Mouse (Mus musculus): ENCODE data around the gene Myh3.

Myh3 gene

DNA sequence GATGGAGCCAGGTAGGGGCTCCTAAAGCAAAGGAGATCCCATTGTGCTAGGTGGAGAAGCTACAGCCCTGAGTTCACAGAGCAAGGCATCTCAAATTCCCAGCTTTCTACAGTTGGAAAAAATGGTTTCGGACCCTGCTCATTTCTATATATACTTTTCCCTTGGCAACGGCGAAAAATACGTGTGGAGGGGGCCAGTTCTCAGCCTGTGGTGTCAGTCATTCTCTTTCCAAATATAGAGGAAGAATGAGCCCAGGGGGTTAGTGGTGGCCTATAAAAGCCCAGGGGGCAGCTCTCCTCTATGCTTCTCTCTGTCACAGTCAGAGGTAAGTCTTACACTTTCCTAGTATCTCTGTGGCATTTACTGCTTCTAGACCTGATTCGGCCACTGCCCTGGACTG, at the start of gene Myh3:
Gene Myh3, plus strand, starts transcription at position 301 of the 400 bp plus-strand sequence.
- DNase-seq (ENCODE audit: low spot score in 2 of 2) = no peak

DNA sequence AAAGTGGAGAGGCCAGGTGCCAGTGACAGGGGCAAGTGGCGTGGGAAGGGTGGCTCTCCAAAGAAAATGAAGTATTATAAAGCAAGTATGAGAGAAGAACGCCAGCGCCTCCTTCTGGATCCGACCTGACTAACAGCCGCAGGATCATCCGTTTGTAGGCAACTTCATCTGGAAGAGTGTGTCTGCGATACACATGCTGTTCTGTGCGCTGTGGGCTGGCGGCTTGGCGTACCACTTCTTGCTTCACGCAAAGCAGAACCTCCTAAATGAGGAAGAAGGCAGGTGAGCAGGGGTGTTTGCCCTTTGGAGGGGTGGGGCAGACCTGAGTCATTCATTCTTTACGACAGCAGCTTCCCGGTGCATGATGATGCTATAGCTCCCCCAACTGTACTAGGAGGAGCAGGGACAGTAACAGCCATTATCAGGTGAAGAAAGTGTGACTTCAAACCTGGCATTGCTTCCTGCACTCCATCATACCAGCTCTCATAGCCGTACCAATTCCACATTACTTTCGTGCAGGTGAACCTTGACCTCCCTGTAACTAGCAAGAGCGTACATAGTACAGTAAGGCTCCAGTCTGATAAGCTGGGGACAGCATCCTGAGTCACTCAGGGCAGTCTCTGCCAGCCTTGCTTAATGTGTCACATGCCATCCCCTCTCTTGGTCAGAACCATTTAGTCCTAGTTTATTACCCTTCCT, 47.0 kb upstream of the Myh3 start:
- no peak for DNase-seq (ENCODE audit: low spot score in 2 of 2)

DNA sequence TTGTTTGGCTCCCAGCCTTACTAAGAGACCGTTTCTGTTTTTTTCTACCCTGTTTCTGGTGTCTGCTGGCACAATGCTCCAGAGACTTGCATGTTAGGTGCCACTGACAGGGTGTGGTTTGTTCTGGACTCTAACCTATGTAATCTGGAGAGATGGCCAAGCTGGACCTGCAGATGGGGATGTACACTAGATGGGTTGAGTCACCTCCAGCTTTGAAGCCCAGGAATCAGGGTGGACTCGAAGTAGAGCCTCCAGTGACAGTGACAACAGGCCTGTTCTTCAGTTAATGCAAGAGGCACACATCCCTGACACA, 46.5 kb upstream of the Myh3 start:
- DNase-seq (ENCODE audit: low spot score in 2 of 2) = no peak

DNA sequence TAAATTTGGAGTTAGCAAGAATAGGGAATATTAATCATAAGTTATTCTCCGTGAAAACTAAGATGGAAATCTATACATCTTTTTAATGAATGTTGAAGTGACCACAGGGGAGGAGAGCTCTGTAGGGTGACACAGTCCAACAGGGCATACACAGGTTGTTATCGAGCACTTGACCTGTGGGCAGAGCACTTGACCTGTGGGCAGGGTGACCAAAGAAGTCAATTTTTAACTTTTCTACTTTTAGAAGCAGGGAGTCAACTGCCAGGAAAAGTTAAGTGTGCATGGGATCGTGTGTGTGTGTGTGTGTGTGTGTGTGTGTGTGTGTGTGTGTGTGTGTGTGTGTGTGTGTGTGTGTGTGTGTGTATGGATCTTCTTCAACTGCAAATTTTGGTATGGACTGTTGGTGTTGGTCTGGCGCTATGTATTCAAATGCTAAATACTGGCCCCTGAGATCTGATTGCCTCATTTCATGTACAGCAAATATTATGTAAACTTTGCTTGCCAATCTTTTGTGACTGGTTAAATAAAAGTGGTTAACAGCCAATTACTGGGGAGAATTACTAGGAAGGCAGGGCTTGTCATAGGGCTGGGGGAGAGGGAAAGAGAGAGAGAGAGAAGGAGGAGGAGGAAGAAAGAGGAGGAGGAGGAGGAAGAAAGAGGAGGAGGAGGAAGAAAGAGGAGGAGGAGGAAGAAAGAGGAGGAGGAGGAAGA, 43.2 kb upstream of the Myh3 start:
- no peak for DNase-seq (ENCODE audit: low spot score in 2 of 2)

DNA sequence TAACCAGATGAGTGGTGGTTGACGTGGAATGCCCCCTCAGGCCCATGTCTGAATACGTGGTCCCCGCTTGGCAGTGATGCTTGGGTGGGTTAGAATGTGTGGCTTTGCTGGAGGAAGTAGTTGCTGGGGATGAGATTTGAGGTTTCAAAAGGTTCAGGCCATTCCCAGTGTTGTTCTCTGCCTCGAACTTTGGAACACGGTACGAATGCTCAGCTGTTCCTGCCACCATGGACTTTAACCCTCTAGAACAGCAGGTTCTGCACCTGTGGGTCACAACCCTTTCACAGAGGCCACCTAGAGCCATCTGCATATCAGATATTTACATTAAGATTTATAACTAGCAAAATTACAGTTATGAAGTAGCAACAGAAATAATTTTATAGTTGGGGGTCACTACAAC, 41.9 kb upstream of the Myh3 start:
- DNase-seq (ENCODE audit: low spot score in 2 of 2) = no peak

DNA sequence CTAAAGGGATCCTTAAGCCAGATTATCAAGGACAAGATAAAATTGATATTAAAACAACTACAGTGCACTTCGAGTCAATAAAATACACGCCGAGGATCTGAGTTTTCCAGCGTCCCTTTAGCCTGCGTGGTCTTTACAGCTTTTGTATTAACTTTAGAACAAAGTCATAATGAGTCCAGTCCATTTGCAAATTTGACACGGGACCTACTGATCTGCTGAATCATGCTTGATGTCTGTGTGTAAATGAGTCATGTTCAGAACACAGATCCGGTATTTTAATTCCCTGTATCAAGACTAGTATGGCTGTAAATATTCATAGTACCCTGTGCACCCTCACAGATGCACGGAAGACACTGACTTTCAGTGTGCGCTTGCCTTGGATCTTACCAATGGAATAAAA, 41.2 kb upstream of the Myh3 start:
- DNase-seq (ENCODE audit: low spot score in 2 of 2) = no peak

DNA sequence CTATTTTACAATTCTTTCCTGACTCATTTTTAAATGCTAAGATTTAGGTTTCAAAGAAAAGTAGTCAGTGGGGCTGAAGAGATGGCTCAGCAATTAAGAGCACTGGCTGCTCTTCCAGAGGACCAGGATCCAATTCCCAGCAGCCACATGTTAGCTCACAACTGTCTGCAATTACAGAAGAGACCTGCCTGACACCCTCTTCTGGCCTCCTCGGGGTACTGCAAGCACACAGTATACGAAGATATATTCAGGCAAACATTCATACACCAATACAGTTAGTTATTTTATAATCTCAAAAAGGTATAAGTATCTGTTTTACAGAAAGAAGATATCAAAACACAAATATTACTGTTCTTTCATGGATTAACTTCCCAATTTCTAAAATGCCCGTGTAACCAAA, 38.3 kb upstream of the Myh3 start:
- no peak for DNase-seq (ENCODE audit: low spot score in 2 of 2)

DNA sequence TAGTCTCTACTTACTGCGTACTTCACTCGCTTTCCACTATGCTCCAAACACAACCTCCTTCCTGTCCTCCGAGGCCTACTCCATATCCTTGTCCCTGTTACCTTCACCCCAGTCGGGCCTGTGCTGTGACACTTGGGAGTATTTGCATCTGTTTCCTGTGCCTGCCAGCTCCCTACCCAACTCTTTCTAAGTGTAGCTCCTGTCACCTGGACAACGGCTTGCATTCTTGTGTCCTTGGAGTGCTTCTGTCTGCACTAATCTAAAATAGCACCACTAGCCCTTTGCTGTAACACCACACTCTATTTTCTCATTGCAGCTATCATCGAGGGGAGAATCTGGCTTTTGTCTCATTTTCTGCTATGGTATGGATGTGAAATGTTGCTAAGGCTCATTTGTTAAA, 37.6 kb upstream of the Myh3 start:
- DNase-seq (ENCODE audit: low spot score in 2 of 2) = no peak

DNA sequence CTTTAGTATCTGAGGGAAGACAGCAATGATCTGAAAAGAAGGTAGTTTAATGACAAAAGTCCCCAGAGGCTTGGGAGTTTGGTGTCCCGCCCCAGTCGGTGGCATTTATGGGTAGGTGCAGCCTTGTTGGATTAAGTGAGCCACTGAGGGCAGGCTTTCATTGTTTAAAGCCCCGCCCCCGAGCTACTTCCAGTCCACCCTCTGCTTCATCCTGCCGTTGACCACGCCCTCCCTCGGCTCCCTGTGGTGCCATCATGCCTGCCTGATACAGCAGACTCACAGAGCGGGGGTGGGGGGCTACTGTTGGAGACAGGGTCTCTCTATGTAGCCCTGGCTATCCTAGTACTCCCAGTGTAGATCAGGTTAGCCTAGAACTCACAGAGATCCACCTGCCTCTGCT, 35.1 kb upstream of the Myh3 start:
- DNase-seq (ENCODE audit: low spot score in 2 of 2) = no peak

DNA sequence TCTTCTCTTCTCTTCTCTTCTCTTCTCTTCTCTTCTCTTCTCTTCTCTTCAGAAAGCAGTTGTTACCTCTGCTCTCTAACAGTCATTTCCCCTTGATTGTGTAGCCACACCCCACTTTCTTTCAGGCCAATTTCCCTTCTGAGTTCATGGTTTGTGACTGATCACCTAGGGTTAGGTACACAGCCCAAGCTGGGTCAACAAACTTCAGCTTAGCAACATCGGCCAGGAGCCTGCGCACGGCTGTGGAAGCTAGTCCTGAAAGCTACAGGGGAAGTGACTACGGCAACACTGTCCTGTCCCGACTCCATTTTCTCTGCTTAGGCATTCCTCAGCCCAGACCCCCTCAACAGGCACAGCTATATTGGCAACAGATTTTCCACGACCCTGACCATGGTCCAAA, 33.1 kb upstream of the Myh3 start:
- no peak for DNase-seq (ENCODE audit: low spot score in 2 of 2)

DNA sequence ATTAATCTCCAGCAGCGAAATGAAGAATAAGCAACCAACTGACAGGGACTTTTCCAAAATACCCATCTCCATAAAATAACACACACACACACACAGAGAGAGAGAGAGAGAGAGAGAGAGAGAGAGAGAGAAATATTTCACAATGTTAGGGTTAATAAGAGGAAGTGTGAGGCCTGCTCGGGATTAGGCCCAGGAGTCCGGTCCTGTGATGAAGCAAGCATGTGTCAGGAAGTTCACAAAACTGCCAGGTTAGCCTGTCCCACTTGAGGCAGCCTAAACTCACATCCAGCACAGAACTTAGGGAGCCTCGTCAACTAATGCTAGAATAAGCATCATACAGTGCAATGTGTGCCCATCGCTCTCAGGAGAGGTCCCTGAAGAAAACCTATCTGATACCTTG, 30.9 kb upstream of the Myh3 start:
- no peak for DNase-seq (ENCODE audit: low spot score in 2 of 2)

DNA sequence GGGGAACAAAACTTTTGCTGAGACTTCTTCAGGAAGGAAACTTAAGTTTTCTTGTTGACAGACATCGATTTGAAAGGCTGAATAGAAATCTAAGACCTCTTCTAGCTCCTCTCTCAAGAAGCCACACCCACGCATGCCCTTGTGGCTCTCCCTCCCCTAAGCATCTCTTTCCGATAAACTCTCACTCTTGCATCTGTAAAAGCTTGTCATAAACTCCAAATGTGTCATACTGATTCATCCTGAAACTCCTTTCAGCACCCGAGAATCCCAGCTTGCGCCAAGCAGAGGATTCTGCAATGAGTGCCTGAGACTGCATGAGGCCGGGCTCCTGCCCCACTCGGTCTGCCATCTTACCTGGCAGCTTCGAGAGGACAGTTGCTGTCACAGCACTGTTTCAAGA, 29.6 kb upstream of the Myh3 start:
- DNase-seq (ENCODE audit: low spot score in 2 of 2) = no peak

DNA sequence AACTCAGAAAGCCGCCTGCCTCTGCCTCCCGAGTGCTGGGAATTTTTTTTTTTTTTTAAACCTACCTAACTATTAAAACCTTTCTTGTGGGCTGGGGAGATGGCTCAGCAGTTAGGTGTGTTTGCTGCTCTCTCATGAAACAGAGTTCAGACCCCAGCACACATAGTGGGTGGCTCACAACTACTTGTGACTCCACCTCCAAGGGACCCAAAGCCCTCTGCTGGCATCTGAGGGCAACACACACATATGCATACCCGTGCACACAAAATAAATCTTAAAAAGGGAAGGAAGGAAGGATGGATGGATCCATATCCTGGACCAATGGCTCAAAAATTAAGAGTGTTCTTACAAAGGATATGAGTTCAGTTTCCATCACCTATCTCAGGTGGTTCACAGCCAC, 28.8 kb upstream of the Myh3 start:
- DNase-seq (ENCODE audit: low spot score in 2 of 2) = no peak

DNA sequence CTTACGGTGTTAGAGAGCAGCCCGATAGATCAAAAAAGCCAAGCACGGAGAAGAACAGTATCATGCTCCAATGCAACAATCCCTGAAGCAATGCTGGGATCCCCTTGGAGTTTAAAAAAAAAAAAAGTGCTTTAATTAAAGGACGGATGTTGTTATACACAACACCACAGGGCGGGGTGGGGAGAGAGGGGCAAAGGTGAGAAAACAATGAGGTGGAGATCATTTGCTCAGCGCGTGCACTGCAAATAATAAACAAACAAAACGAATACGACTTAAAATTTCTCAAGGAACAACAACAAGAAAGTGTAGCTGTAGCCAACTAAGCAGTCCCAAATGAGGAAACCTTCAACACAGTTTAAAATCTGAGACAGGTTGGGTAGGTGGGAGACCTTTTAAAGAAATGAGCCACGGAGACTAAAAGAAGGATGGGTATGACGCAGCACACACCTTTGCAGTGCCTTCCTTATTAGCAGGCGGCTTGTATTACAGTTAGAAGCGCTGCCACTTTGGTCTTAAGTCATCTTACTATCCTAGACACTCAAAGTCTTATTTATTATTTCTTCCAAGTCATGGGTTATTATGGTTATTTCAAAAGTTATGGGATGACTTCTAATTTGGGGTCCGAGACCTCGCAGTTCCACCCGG, 26.3 kb upstream of the Myh3 start:
- no peak for DNase-seq (ENCODE audit: low spot score in 2 of 2)

DNA sequence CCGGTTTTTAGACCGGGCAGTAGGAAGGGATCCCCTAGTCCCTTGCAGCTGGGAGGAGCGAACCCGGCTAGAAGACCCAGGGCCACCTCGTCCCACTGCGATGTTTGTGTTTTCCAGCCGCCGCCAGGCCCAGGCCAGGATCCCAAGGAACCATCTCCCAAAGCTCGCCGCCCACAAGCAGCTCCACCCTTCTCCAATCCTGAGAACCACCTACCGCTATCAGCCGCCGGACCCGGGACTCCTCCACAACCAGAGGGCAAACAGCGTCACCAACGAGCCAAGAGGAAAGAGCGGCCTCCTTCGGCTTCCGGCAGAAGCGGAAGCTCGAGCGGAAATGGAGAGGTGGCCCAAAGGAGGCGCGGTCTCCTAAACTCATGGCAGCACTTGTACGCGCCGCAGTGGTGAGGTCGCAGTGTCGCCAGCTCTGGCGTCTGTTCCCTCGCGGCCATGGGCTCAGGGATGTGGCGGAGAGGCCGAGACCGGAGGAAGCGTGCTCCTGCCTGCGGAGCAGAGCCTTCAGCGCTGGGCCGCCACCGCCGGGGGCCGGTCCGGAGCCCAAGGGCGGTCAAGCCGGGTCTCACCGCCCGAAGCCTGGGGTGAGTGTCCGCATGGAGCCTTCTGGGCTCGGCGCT, 25.7 kb upstream of the Myh3 start, which contains the start of the genes Adprm and Sco1:
Gene Adprm, minus strand, starts transcription at position 274 of the 632 bp plus-strand sequence.
Gene Sco1, plus strand, starts transcription at position 350 of the 632 bp plus-strand sequence.
- peak; percentile 81 for DNase-seq (ENCODE audit: low spot score in 2 of 2)

DNA sequence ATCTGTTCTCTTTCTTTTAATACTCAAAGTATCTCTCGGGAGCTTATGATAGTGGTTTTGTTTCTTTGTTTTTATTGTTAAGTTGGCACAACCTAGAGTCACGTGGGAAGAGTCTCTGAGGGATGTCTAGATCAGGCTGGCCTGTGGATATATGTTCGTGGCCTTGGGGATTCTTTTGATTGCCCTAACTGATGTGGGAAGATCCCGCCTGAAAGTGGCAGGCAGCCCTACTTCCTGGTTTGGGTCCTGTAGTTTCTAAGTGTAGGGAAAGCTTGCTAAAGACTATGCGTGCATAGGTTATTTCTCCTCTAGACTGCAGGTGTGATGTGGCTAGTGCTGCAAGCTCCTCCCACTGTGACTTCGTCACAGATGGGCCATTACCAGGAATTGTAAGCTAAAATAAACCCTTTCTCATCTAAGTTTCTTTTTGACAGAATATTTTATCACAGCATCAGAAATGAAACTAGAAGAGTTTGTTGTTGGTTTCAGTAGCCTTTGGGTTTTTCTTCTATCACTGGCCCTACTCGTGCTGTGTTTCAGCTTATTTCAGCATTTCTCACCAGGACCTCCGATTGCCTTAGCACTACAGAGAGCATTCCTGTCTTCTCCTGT, 23.2 kb upstream of the Myh3 start:
- no peak for DNase-seq (ENCODE audit: low spot score in 2 of 2)

DNA sequence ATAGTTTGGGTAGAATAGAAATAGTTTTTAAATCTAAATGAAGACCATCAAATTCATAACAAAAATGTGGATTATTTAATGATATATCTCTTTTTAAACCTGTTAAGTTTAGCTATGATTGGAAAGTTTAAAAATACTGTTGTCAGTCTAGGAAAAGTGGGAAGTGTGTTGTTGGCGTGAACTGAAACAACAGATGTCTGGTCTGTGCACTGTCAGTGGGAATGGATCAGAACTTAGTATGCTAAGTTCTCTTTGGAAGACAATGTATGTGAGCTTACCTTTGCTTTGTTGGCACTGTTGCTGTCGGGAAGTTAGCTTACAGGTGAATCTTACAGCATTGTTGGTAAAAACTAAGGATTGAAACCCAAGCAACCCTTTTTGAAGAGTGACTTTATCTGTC, 16.8 kb upstream of the Myh3 start:
- DNase-seq (ENCODE audit: low spot score in 2 of 2) = no peak

DNA sequence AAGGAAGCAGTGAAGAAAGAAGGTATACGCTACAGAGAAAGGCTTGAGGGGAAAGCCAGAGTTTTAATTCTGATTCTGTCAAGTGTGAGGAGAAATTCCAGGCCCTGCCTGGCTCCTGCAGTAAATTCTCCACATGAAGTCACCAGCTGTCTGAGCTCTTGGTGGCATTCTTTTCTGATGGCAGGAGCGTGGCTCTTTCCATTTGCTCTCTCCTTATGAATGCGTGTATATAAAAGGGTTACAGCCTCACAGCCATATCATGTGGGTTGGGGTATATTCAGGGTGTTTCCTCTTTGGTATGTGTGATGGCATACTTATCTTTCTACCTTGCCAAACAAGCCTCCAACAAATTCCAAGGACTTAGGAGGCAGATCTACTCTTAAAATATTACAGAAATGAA, 15.4 kb upstream of the Myh3 start:
- DNase-seq (ENCODE audit: low spot score in 2 of 2) = no peak

DNA sequence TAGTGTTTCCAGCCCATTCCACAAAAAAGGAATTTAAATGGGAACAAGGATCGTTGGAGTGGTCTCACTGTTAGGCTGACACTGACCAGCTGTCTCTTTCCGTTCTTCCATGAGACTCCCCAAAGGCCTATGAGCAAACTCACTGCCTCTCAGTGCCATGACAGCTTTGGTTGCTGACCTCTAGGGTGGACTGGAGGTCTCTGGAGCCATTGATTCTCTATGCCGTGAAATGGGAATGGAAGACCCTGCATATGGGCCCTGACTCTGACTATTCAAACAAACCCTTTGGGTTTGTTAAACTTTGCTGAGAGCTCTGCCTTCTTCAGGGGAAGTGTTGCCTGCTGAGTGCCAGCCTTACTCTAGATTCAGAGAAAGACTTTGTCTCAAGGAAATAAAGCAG, 10.4 kb upstream of the Myh3 start:
- DNase-seq (ENCODE audit: low spot score in 2 of 2) = no peak

DNA sequence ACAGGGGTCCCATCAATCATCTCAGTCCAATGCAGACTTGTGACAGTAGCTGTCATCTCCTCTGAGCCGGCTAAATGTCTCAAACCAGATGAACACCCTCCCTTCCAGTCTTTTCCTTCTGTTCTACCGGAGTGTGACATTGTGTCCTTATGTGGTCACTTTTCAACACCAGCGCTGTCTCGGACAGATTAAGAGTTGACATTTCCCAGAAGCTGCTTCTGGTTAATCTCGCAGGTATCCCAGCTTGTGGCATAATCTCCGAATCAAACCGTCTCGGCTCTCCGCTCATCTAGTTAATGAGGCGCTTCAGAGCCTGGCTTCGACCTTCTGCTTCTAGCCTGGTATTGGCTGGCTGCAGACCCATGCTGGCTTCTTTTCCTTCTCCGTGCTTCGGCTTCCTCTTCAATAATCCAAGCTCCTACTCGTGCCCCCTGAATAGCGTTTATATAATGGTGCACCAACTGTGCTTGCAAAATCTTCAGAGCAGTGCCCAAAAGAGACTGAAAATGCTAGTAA, 5.4 kb upstream of the Myh3 start:
- DNase-seq (ENCODE audit: low spot score in 2 of 2) = no peak

DNA sequence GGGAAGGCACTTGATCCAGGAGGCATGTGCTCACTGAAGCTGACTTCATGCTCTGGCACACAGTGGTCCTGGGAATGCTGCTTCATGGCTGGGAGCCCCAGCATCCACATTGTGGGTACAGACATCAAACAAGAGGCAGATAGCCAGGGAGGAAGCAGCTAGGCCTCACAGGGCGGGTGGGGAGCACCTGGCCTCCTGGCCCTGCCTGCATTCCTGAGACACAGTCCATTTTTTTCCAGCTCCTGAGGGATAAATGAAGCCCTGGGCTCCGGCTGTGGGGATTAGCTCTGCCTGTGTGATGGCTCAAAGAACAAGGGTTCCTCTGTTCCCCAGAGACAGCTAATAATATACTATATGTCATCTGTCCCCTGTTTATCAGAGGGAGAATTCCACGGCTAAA, 3.1 kb upstream of the Myh3 start:
- no peak for DNase-seq (ENCODE audit: low spot score in 2 of 2)

DNA sequence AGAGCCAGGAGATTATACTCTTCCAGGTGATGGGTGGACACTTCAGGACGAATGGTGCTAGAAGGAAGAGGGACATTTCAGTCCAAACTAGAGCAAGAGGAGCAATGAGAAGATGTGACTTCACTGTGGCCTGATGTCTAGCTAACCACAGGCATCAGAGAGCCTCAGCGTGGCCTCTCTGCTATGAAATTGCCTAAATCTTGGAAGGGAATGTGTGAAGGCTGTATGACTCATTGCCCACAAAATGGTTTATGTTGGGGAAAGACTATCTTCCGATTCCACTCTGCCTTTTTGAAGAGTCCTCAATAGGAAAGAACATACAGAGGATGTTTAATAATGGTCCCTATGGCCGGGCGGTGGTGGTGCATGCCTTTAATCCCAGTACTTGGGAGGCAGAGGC, 1.3 kb upstream of the Myh3 start:
- DNase-seq (ENCODE audit: low spot score in 2 of 2) = no peak

Data from frontal cortex, postnatal 14 days (tissue).